Mouse (Mus musculus) lung, postnatal 0 days (tissue): ENCODE data around the gene Gjd3. TPM values are rescaled to one million over a fixed set of nuclear protein-coding genes. Genes with fewer than 3 reads are reported as not detected.
A peak's percentile ranks its signal among the peaks of the same experiment; 100 is the strongest.

Experiments
- ATAC-seq: fragments of 200-750 bp; cut with Nextera tagmentation; 2 replicates; pipeline ENCODE4 v1.8.0; 2017; ENCODE audit warnings: moderate library complexity
- DNase-seq: peaks from one replicate; pipeline ENCODE4 v3.0.0-alpha.2; 2016; ENCODE audit warnings: low spot score
- H3K27ac ChIP-seq: fragments of 300-500 bp; sonication (generic); 2 replicates; pipeline ENCODE4 v1.5.1; 2014; ENCODE audit warnings: antibody characterized with exemption, mild to moderate bottlenecking, low read length, mixed read lengths
- H3K27me3 ChIP-seq: fragments of 300-500 bp; sonication (generic); replicated peaks from 2 replicates; pipeline ENCODE4 v1.6.1; 2014; ENCODE audit warnings: low read length, mixed read lengths; ENCODE audit not compliant: insufficient read depth
- H3K36me3 ChIP-seq: fragments of 300-500 bp; sonication (generic); 2 replicates; pipeline ENCODE4 v1.6.1; 2014; ENCODE audit warnings: low read length, mixed read lengths; ENCODE audit not compliant: insufficient read depth
- H3K4me1 ChIP-seq: fragments of 300-500 bp; sonication (generic); 2 replicates; pipeline ENCODE4 v1.6.1; 2014; ENCODE audit warnings: antibody characterized with exemption, low read depth, low read length, mixed read lengths; ENCODE audit not compliant: insufficient read depth
- H3K4me2 ChIP-seq: fragments of 300-500 bp; sonication (generic); replicated peaks from 2 replicates; pipeline ENCODE4 v1.6.1; 2014; ENCODE audit warnings: low read depth, mild to moderate bottlenecking, low read length, moderate library complexity, mixed read lengths
- H3K4me3 ChIP-seq: fragments of 300-500 bp; sonication (generic); 2 replicates; pipeline ENCODE4 v1.5.1; 2014; ENCODE audit warnings: low read depth, low read length
- H3K9ac ChIP-seq: fragments of 300-500 bp; sonication (generic); replicated peaks from 2 replicates; pipeline ENCODE4 v1.6.1; 2014; ENCODE audit warnings: low read depth, mild to moderate bottlenecking
- H3K9me3 ChIP-seq: fragments of 300-500 bp; sonication (generic); 2 replicates; pipeline ENCODE4 v1.6.1; 2016; ENCODE audit warnings: low read length, mixed read lengths
- CTCF ChIP-seq: IDR thresholded peaks from 2 replicates; pipeline ENCODE4 v1.5.1; 2016; ENCODE audit warnings: antibody characterized with exemption, mild to moderate bottlenecking
- EP300 ChIP-seq: IDR thresholded peaks from 2 replicates; pipeline ENCODE4 v1.6.1; 2016; ENCODE audit warnings: antibody characterized with exemption, mild to moderate bottlenecking, control low read depth
- WGBS: fragments of 180-500 bp; shearing (Covaris S2); extraction: QIAGEN DNeasy Blood & Tissue Kit; methylation state at CpG from one replicate; pipeline ENCODE4 v1.1.7; 2014; 5-methylcytosine and 5-hydroxymethylcytosine counted together
- polyA plus RNA-seq: library from polyadenylated mRNA; unstranded; fragments of >200 nt; fragmentation: Nextera tagmentation; extraction: Ambion mirVana; gene quantifications from 2 replicates; pipeline ENCODE4 v1.2.1, GENCODE M21; 2015

Gene Gjd3
- polyA plus RNA-seq, 1 experiment from 2014 or later = 1.0 TPM

GRCm38 (mm10) chr11:98951026-98951906, 31.6 kb downstream of the Gjd3 start:
- Histone ChIP-seq H3K9ac (no peak overlapping the region), H3K27me3 (no peaks in the 10 kb centered on the region), H3K4me2 (peak overlapping the region; percentile 34), H3K9me3 (no peaks in the 10 kb centered on the region), H3K27ac (peak overlapping the region; percentile 88), H3K4me1 (peaks cover 44% of the 10 kb centered on the region), H3K36me3 (0 out of 2 replicates have a peak, but pooled peaks cover 5% of the 10 kb centered on the region), H3K4me3 (no peak overlapping the region)
- DNase-seq (peak; percentile 78), ATAC-seq (peak; percentile 49)
- TF ChIP-seq EP300 (0 out of 2 replicates have a peak, but pooled peaks have one; percentile 43), CTCF (no peak)
- WGBS = 37% methylated on average over 16 of the region's 16 CpGs

DNA sequence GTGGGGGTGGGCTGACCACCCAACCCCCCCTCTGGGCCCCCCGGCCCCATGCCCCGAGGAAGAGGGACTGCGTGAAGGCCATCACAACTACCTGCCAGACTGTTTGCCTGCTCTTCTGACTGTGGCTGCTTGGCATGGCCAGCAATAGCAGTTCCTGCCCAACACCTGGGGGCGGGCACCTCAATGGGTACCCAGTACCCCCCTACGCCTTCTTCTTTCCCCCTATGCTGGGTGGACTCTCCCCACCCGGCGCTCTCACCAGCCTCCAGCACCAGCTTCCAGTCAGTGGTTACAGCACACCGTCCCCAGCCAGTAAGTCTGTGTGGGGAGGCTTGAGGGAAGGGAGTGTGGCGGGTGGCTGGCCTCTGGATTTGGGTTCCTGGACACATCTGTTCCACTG, 32.3 kb downstream of the Gjd3 start:
- Histone ChIP-seq H3K36me3 (0 out of 2 replicates have a peak, but pooled peaks cover 5% of the 10 kb centered on the region), H3K9ac (no peak overlapping the region), H3K9me3 (no peaks in the 10 kb centered on the region), H3K4me2 (no peak overlapping the region), H3K4me1 (peaks cover 49% of the 10 kb centered on the region), H3K4me3 (no peak overlapping the region), H3K27me3 (no peaks in the 10 kb centered on the region), H3K27ac (peak overlapping the region; percentile 88)
- 78% methylated on average over 6 of the region's 9 CpGs for WGBS
- ATAC-seq (no peak), DNase-seq (no peak)
- TF ChIP-seq CTCF (no peak), EP300 (no peak)

GRCm38 (mm10) chr11:98949958-98950460, 32.8 kb downstream of the Gjd3 start:
- Histone ChIP-seq H3K9me3 (no peaks in the 10 kb centered on the region), H3K9ac (no peak overlapping the region), H3K4me2 (no peak overlapping the region), H3K27me3 (no peaks in the 10 kb centered on the region), H3K4me1 (peaks cover 46% of the 10 kb centered on the region), H3K36me3 (0 out of 2 replicates have a peak, but pooled peaks cover 5% of the 10 kb centered on the region), H3K4me3 (no peak overlapping the region), H3K27ac (peak overlapping the region; percentile 88; the same call in 1 of the 2 replicates)
- no peak for TF ChIP-seq EP300
- TF ChIP-seq CTCF = no peak
- no peak for ATAC-seq
- WGBS = 62% methylated on average over 6 of the region's 7 CpGs
- no peak for DNase-seq

GRCm38 (mm10) chr11:98949242-98949957, 33.4 kb downstream of the Gjd3 start:
- ATAC-seq (no peak), DNase-seq (peak; percentile 59)
- WGBS = 64% methylated on average over 11 of the region's 12 CpGs
- no peak for TF ChIP-seq EP300
- no peak for TF ChIP-seq CTCF
- Histone ChIP-seq H3K9ac (no peak overlapping the region), H3K27me3 (no peaks in the 10 kb centered on the region), H3K9me3 (no peaks in the 10 kb centered on the region), H3K4me2 (no peak overlapping the region), H3K36me3 (0 out of 2 replicates have a peak, but pooled peaks cover 5% of the 10 kb centered on the region), H3K4me3 (no peak overlapping the region), H3K4me1 (peaks cover 46% of the 10 kb centered on the region), H3K27ac (0 out of 2 replicates have a peak overlapping the region, but pooled peaks have one; percentile 88)

- Histone ChIP-seq H3K27me3 (no peaks in the 10 kb centered on the region), H3K9me3 (no peaks in the 10 kb centered on the region), H3K4me3 (no peak overlapping the region), H3K27ac (0 out of 2 replicates have a peak overlapping the region, but pooled peaks have one; percentile 9), H3K9ac (no peak overlapping the region), H3K36me3 (0 out of 2 replicates have a peak, but pooled peaks cover 5% of the 10 kb centered on the region), H3K4me1 (peaks cover 48% of the 10 kb centered on the region), H3K4me2 (no peak overlapping the region)
- TF ChIP-seq CTCF (no peak), EP300 (no peak)
- DNase-seq (peak; percentile 31), ATAC-seq (no peak)
- WGBS = 63% methylated on average over 18 of the region's 18 CpGs
Measured at GRCm38 (mm10) chr11:98947969-98948569, 34.7 kb downstream of the Gjd3 start.
